Mouse (Mus musculus): ENCODE measurements at regions not wholly inside any gene's neighbourhood (a gene's known extent, or its start where the extent isn't known, plus 50 kb on each side); places are given as distances from the start of the nearest gene placed in this dataset.
"Not testable (repeated sequence)": the region's sequence is repeated elsewhere in the genome, so short reads cannot be mapped to it uniquely, and the experiment has no call there.

DNA sequence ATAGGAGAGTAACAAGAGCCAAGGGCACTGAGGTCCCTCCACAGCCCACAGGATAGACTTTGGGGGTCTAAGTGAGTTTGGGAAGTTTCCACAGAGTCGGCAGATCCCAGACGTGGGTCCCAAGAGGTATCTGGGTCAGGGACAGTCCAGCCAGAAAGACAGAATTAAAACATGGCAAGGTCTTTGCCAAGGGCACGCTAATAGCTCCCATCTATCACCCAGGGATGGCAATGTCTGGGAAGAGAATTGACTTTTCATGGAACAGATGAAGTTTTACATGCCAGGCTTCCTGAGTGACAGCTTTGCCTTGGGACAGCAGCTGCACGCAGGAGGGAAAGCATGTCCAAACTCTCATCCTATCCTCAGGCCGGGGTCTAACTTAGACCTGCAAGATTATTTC is 563.5 kb downstream of the Gm10330 start:
- not testable (repeated sequence) for DNase-seq (ENCODE audit: low spot score in 2 of 2)

DNA sequence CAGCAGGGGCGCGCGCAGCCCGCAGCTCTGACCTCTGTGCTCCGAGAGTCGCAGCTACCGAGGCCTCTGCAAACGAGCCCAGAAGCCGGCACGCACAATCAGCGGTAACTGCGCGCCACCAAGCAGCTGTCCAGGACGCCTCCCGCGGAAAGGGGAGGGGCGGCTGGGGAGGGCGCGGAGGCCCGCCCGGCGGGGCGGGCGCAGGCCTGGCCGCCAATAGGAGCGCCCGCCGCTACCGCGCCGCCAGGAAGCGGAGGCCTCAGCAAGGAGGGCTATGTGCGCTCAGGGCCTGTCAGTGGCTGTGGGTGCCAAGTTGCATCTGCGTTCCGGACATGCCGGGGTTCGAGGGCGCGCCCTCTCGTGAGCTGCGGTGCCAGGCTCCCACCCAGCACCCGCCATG is 590.5 kb downstream of the Gm10330 start:
- DNase-seq (ENCODE audit: low spot score in 2 of 2): peak; percentile 26 to 27

DNA sequence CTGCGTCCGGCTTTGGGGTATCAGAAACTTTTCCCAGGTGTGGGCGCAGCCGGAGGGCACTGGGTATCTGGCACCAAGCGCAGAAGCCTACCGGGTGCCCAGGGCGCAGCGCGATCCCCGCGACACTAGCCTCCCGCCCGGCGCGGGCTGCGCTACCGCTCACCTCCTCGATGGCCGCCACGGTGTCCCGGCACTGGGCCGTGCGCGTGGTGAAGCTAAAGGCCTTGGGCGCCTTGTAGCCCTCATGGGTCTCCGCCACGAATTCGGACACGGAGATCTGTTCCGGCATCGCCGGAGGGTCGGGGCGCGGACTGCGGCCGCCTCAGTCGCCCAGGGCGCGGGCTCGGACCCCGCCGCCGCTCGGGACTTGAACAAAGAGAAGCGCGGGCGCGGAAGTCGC is 591.0 kb downstream of the Gm10330 start:
- DNase-seq (ENCODE audit: low spot score in 2 of 2): peak in 1 of 2 experiments; percentile 3

Small RNA genes in the stretch of these regions (microRNA-seq; reads per million reads assigned to microRNA genes)
- gene Gm26140 (ENCODE audit: borderline number of aligned reads in 2 of 2): 0 reads per million in 2 experiments

All from adrenal gland, adult 18-20 months (tissue).